Mouse (Mus musculus): ENCODE data around the gene Inpp1. TPM values are rescaled to one million over a fixed set of nuclear protein-coding genes. Genes with fewer than 3 reads are reported as not detected.

The Inpp1 gene
- polyA plus RNA-seq, 1 experiment from 2014 or later: 6.1 TPM

DNA sequence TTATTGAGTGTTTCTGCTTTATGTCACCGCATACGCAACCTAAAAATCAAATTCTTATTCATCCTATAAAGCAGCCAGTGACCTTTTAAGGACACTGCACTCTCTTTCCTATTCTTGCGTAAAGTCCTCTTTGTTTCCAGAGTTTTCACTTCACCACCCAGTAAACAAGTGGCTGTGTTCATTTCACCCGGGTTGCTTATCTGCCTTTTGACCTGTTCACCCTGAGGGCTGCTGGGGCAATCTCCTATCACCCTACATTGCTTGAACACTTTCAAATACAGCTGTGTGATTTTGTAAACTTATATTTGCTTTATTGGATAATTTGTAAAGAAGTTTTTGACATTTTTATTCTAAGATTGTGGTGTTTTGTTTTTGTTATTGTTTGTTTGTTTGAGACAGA, 31.9 kb upstream of the Inpp1 start:
- WGBS: 68% methylated on average over 4 of the region's 4 CpGs
- DNase-seq (ENCODE audit: low spot score): no peak

DNA sequence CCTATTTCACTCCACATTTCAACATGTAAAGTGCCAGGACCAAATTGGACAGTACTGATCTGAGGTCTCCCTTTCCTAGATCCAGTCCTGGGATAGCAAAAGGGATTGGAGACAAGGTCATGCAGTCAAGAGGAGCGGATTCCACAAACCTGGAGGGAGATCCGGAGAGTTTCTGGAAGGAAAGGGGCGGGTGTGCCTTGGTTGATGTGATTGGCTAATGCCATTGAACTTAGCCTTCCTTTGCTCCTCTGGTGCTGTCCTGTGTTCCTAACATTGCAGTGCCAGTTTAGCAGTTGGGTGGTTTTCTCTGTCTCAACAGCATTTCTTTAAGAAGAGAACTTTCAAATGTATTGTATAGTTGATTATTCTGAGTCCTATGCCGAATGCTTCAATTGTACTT, 29.1 kb upstream of the Inpp1 start:
- Histone ChIP-seq H3K27ac (replicated peaks) (no peak overlapping the region), H3K27me3 (ENCODE audit: control insufficient read depth, insufficient read depth, low read length) (no peaks in the 10 kb centered on the region), H3K9ac (ENCODE audit: low read length) (no peak overlapping the region), H3K4me1 (replicated peaks; ENCODE audit: control insufficient read depth, insufficient read depth) (0 out of 2 replicates have a peak, but pooled peaks cover 3% of the 10 kb centered on the region), H3K36me3 (ENCODE audit: control insufficient read depth, insufficient read depth, low read length) (no peaks in the 10 kb centered on the region), H3K4me2 (replicated peaks; ENCODE audit: low read depth) (no peak overlapping the region), H3K9me3 (ENCODE audit: control insufficient read depth, low read length) (no peaks in the 10 kb centered on the region), H3K4me3 (ENCODE audit: low read depth, low read length) (no peak overlapping the region)
- TF ChIP-seq CTCF (IDR thresholded peaks at IDR 0.05; ENCODE audit: low read depth) (no peak), EP300 (optimal IDR thresholded peaks at IDR 0.05) (no peak)
- DNase-seq (ENCODE audit: low spot score): no peak
- 86% methylated on average over 4 of the region's 4 CpGs for WGBS
- ATAC-seq (ENCODE audit: low FRiP score, low TSS enrichment): no peak

More for the DNA sequence above, 31.9 kb upstream of the Inpp1 start:
- no peak overlapping the region for H3K9ac ChIP-seq (ENCODE audit: low read length)
- H3K36me3 ChIP-seq (ENCODE audit: control insufficient read depth, insufficient read depth, low read length): no peaks in the 10 kb centered on the region
- no peaks in the 10 kb centered on the region for H3K9me3 ChIP-seq (ENCODE audit: control insufficient read depth, low read length)
- H3K4me2 ChIP-seq (replicated peaks; ENCODE audit: low read depth): no peak overlapping the region
- H3K27ac ChIP-seq (replicated peaks): no peak overlapping the region
- no peaks in the 10 kb centered on the region for H3K27me3 ChIP-seq (ENCODE audit: control insufficient read depth, insufficient read depth, low read length)
- no peak for TF ChIP-seq CTCF (IDR thresholded peaks at IDR 0.05; ENCODE audit: low read depth)
- TF ChIP-seq EP300 (optimal IDR thresholded peaks at IDR 0.05): no peak
- no peak for ATAC-seq (ENCODE audit: low FRiP score, low TSS enrichment)
- H3K4me3 ChIP-seq (ENCODE audit: low read depth, low read length): no peak overlapping the region
- H3K4me1 ChIP-seq (replicated peaks; ENCODE audit: control insufficient read depth, insufficient read depth): 0 out of 2 replicates have a peak, but pooled peaks cover 3% of the 10 kb centered on the region

DNA sequence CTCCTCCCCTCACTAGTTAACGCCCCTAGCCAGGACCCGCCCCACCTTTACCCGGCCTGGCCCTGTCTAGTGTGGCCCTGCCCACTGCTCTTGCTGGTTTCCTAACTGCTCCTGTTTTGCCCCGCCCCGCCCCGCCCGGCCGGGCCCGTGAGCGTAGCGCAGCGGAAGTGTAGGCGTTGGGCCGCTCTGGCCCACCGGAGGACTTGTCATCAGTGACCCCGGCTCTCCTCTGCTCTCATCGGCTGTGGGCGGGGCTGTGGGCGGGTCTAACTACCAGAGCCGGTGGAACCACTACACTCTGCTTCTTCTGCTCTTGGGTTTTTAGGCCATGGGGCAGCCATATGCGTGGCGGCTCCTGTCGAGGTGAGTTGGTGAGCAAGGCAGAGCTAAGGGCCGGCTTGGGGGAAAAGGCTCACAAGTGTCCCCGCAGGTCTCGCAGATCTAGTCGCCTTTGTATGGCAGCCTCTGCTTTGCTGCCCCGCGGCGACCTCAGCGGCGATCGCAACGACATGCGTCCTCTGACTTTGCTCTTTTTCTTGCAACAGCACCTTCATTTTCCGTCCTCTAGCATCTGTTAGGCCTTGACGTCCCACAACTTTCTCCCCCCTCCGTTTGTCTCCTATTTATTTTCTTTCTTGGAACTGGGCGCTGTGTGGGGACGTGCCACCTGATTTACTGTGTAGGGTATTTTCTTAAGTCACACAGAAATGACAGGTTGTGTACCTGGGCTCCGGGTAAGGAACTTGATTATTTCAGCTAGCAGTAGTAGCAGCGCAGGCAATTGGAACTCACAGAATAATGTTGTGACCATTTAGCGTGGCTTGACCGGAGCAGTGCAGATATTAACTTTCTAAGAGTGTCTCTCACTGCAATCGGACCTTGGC, 27.5 kb upstream of the Inpp1 start, which contains the start of gene Hibch:
Gene Hibch, plus strand, starts transcription at position 148 of the 884 bp plus-strand sequence.
- ATAC-seq (ENCODE audit: low FRiP score, low TSS enrichment): peak; percentile 100
- Histone ChIP-seq H3K27ac (replicated peaks) (peak within 1 kb of the TSS; percentile 81), H3K27me3 (ENCODE audit: control insufficient read depth, insufficient read depth, low read length) (no peaks in the 10 kb centered on the region), H3K9me3 (ENCODE audit: control insufficient read depth, low read length) (no peaks in the 10 kb centered on the region), H3K4me3 (ENCODE audit: low read depth, low read length) (peak within 1 kb of the TSS; percentile 61), H3K9ac (ENCODE audit: low read length) (peak within 1 kb of the TSS; percentile 73), H3K4me1 (replicated peaks; ENCODE audit: control insufficient read depth, insufficient read depth) (0 out of 2 replicates have a peak, but pooled peaks cover 3% of the 10 kb centered on the region), H3K36me3 (ENCODE audit: control insufficient read depth, insufficient read depth, low read length) (no peaks in the 10 kb centered on the region), H3K4me2 (replicated peaks; ENCODE audit: low read depth) (peak within 1 kb of the TSS; percentile 83)
- DNase-seq (ENCODE audit: low spot score): peak; percentile 100
- 1% methylated on average over 45 of the region's 45 CpGs for WGBS
- TF ChIP-seq EP300 (optimal IDR thresholded peaks at IDR 0.05) (no peak), CTCF (IDR thresholded peaks at IDR 0.05; ENCODE audit: low read depth) (no peak)

DNA sequence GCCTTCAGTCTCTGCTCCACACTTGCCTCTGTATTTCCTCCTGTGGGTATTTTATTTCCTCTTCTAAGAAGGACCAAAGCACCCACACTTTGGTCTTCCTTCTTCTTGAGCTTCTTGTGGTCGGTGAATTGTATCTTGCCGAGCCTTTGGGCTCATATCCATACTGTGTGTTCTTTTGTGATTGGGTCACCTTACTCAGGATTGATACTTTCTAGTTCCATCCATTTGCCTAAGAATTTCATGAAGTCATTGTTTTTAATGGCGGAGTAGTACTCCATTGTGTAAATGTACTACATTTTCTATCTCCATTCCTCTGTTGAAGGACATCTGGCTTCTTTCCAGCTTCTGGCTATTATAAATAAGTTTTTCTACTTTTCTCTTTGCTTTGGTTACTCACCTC, 26.9 kb upstream of the Inpp1 start:
- no peaks in the 10 kb centered on the region for H3K9me3 ChIP-seq (ENCODE audit: control insufficient read depth, low read length)
- no peak overlapping the region for H3K9ac ChIP-seq (ENCODE audit: low read length)
- peak overlapping the region; percentile 70; the same call in 1 of the 2 replicates for H3K27ac ChIP-seq (replicated peaks)
- WGBS: 8% methylated on average over 3 of the region's 3 CpGs
- 0 out of 2 replicates have a peak, but pooled peaks cover 3% of the 10 kb centered on the region for H3K4me1 ChIP-seq (replicated peaks; ENCODE audit: control insufficient read depth, insufficient read depth)
- no peaks in the 10 kb centered on the region for H3K27me3 ChIP-seq (ENCODE audit: control insufficient read depth, insufficient read depth, low read length)
- H3K4me2 ChIP-seq (replicated peaks; ENCODE audit: low read depth): peak overlapping the region; percentile 14; the same call in 1 of the 2 replicates
- no peaks in the 10 kb centered on the region for H3K36me3 ChIP-seq (ENCODE audit: control insufficient read depth, insufficient read depth, low read length)
- ATAC-seq (ENCODE audit: low FRiP score, low TSS enrichment) (no peak), DNase-seq (ENCODE audit: low spot score) (no peak)
- H3K4me3 ChIP-seq (ENCODE audit: low read depth, low read length): peak overlapping the region; percentile 61
- TF ChIP-seq CTCF (IDR thresholded peaks at IDR 0.05; ENCODE audit: low read depth) (no peak), EP300 (optimal IDR thresholded peaks at IDR 0.05) (no peak)

DNA sequence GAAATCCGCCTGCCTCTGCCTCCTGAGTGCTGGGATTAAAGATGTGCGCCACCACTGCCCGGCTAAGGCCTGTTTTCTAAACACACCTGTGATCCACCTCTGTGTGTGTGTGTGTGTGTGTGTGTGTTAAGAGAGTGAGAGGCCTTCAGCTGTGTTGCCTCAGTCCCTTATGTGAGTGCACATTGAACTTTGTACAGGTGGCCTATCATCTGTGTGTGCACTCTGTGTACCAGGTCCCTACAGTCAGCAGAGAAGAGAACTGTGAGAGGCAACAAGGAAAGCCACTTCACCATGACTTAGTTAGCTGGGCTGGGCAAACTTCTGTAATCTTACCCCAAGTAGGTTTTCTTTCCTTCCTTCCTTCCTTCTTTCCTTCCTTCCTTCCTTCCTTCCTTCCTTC, 21.6 kb upstream of the Inpp1 start:
- no peak overlapping the region for H3K27ac ChIP-seq (replicated peaks)
- WGBS: 90% methylated on average over 3 of the region's 3 CpGs
- no peak overlapping the region for H3K9ac ChIP-seq (ENCODE audit: low read length)
- H3K4me2 ChIP-seq (replicated peaks; ENCODE audit: low read depth): no peak overlapping the region
- ATAC-seq (ENCODE audit: low FRiP score, low TSS enrichment) (peak; percentile 71; the same call in 1 of the 2 replicates), DNase-seq (ENCODE audit: low spot score) (no peak)
- no peaks in the 10 kb centered on the region for H3K4me1 ChIP-seq (replicated peaks; ENCODE audit: control insufficient read depth, insufficient read depth)
- no peak overlapping the region for H3K4me3 ChIP-seq (ENCODE audit: low read depth, low read length)
- no peaks in the 10 kb centered on the region for H3K36me3 ChIP-seq (ENCODE audit: control insufficient read depth, insufficient read depth, low read length)
- TF ChIP-seq EP300 (optimal IDR thresholded peaks at IDR 0.05): no peak
- no peak for TF ChIP-seq CTCF (IDR thresholded peaks at IDR 0.05; ENCODE audit: low read depth)
- no peaks in the 10 kb centered on the region for H3K9me3 ChIP-seq (ENCODE audit: control insufficient read depth, low read length)
- H3K27me3 ChIP-seq (ENCODE audit: control insufficient read depth, insufficient read depth, low read length): no peaks in the 10 kb centered on the region

DNA sequence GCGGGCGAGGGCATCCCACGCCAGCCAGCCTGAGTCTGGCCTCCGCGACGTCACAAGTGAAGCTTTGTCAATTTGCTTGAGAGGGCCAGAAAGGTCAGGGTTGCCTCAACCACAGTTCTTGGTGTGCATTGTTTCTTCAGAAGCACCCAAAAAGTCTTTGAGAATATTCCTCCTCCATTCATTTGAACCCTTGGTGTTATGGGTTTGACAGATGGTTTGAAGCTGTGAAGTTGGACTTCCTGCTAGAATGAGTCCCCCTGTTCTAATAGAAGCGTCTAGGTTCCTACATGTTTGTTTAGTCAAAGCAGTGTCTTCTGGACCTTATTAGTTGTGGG, 292 bp upstream of the Inpp1 start:
- ATAC-seq (ENCODE audit: low FRiP score, low TSS enrichment) (0 out of 2 replicates have a peak, but pooled peaks have one; percentile 5), DNase-seq (ENCODE audit: low spot score) (no peak)
- H3K27ac ChIP-seq (replicated peaks): peak overlapping the region; percentile 78; the same call in 1 of the 2 replicates
- peak overlapping the region; percentile 93 for H3K4me2 ChIP-seq (replicated peaks; ENCODE audit: low read depth)
- peak overlapping the region; percentile 83 for H3K9ac ChIP-seq (ENCODE audit: low read length)
- H3K27me3 ChIP-seq (ENCODE audit: control insufficient read depth, insufficient read depth, low read length): no peaks in the 10 kb centered on the region
- 4% methylated on average over 7 of the region's 7 CpGs for WGBS
- no peaks in the 10 kb centered on the region for H3K36me3 ChIP-seq (ENCODE audit: control insufficient read depth, insufficient read depth, low read length)
- TF ChIP-seq CTCF (IDR thresholded peaks at IDR 0.05; ENCODE audit: low read depth): no peak
- TF ChIP-seq EP300 (optimal IDR thresholded peaks at IDR 0.05): no peak
- H3K4me1 ChIP-seq (replicated peaks; ENCODE audit: control insufficient read depth, insufficient read depth): peaks cover 3% of the 10 kb centered on the region; the same call in 1 of the 2 replicates
- peak overlapping the region; percentile 74 for H3K4me3 ChIP-seq (ENCODE audit: low read depth, low read length)
- no peaks in the 10 kb centered on the region for H3K9me3 ChIP-seq (ENCODE audit: control insufficient read depth, low read length)

Data from stomach, postnatal 0 days (tissue).